Mouse (Mus musculus) kidney, postnatal 4 days (tissue): Measurements from ENCODE around the gene Wnt7a.
A peak's percentile ranks its signal among the peaks of the same experiment; 100 is the strongest.

Experiments
- DNase-seq, 2 experiments: peaks; one replicate each; pipeline ENCODE4 v3.0.0; 2021; ENCODE audit warnings: mixed read lengths in 2 of 2

Wnt7a gene

GRCm38 (mm10) chr6:91384415-91384814 lies 26.7 kb downstream of the Wnt7a start:
- DNase-seq = no peak

- DNase-seq = no peak
Measured at GRCm38 (mm10) chr6:91383871-91384270, 27.3 kb downstream of the Wnt7a start.

GRCm38 (mm10) chr6:91383303-91383702 lies 27.9 kb downstream of the Wnt7a start:
- no peak for DNase-seq

- no peak for DNase-seq
Measured at GRCm38 (mm10) chr6:91379871-91380270, 31.3 kb downstream of the Wnt7a start.

GRCm38 (mm10) chr6:91379266-91379665 lies 31.9 kb downstream of the Wnt7a start:
- DNase-seq = peak; percentile 17 to 27

GRCm38 (mm10) chr6:91372977-91373376 lies 38.2 kb downstream of the Wnt7a start:
- DNase-seq = no peak

GRCm38 (mm10) chr6:91372586-91372971 lies 38.6 kb downstream of the Wnt7a start:
- DNase-seq = peak in 1 of 2 experiments; percentile 8

- DNase-seq = peak; percentile 11 to 12
Measured at GRCm38 (mm10) chr6:91371912-91372585, 39.1 kb downstream of the Wnt7a start.

- DNase-seq = peak in 1 of 2 experiments; percentile 30
Measured at GRCm38 (mm10) chr6:91366781-91367180, 44.4 kb downstream of the Wnt7a start.

- DNase-seq = peak; percentile 21 to 46
Measured at GRCm38 (mm10) chr6:91365480-91365879, 45.7 kb downstream of the Wnt7a start.

- DNase-seq = no peak
Measured at GRCm38 (mm10) chr6:91362756-91363155, 48.4 kb downstream of the Wnt7a start.

GRCm38 (mm10) chr6:91360998-91361397 lies 50.2 kb downstream of the Wnt7a start:
- DNase-seq = no peak

GRCm38 (mm10) chr6:91360371-91360690 lies 50.8 kb downstream of the Wnt7a start:
- DNase-seq = no peak

- no peak for DNase-seq
Measured at GRCm38 (mm10) chr6:91359672-91360370, 51.3 kb downstream of the Wnt7a start.

- no peak for DNase-seq
Measured at GRCm38 (mm10) chr6:91358866-91359656, 52.1 kb downstream of the Wnt7a start.

GRCm38 (mm10) chr6:91358394-91358793 lies 52.8 kb downstream of the Wnt7a start:
- DNase-seq = no peak

- no peak for DNase-seq
Measured at GRCm38 (mm10) chr6:91357238-91357876, 53.8 kb downstream of the Wnt7a start.

GRCm38 (mm10) chr6:91349620-91350019 lies 61.5 kb downstream of the Wnt7a start:
- DNase-seq = no peak

- no peak for DNase-seq
Measured at GRCm38 (mm10) chr6:91347721-91348120, 63.4 kb downstream of the Wnt7a start.

GRCm38 (mm10) chr6:91346906-91347156 lies 64.3 kb downstream of the Wnt7a start:
- no peak for DNase-seq

- no peak for DNase-seq
Measured at GRCm38 (mm10) chr6:91346071-91346905, 64.9 kb downstream of the Wnt7a start.

GRCm38 (mm10) chr6:91345091-91345490 lies 66.1 kb downstream of the Wnt7a start:
- no peak for DNase-seq
